Mouse (Mus musculus): ENCODE data around the gene Sh3gl2. TPM values are rescaled to one million over a fixed set of nuclear protein-coding genes. Genes with fewer than 3 reads are reported as not detected.

Sh3gl2 gene
- polyA plus RNA-seq, 1 experiment from 2014 or later, result 66.1 TPM

- H3K9ac ChIP-seq (replicated peaks; ENCODE audit: low read length), result no peak overlapping the region
- no peaks in the 10 kb centered on the region for H3K27me3 ChIP-seq (ENCODE audit: control insufficient read depth, insufficient read depth, low read length)
- H3K4me2 ChIP-seq (ENCODE audit: low read length), result no peak overlapping the region
- H3K27ac ChIP-seq (replicated peaks; ENCODE audit: low read depth, low read length), result no peak overlapping the region
- ATAC-seq (ENCODE audit: low FRiP score, low TSS enrichment) (no peak), DNase-seq (no peak)
- no peak overlapping the region for H3K4me3 ChIP-seq (replicated peaks; ENCODE audit: low read depth, low read length)
- H3K4me1 ChIP-seq (ENCODE audit: control insufficient read depth, insufficient read depth, low read length), result no peaks in the 10 kb centered on the region
- H3K9me3 ChIP-seq (ENCODE audit: control insufficient read depth, low read length), result no peaks in the 10 kb centered on the region
- no peaks in the 10 kb centered on the region for H3K36me3 ChIP-seq (ENCODE audit: control insufficient read depth, insufficient read depth, low read length)
These were observed 389.2 kb downstream of the Sh3gl2 start for GRCm38 (mm10) chr4:85594159-85594558.

- no peak overlapping the region for H3K4me3 ChIP-seq (replicated peaks; ENCODE audit: low read depth, low read length)
- H3K27ac ChIP-seq (replicated peaks; ENCODE audit: low read depth, low read length), result no peak overlapping the region
- H3K9me3 ChIP-seq (ENCODE audit: control insufficient read depth, low read length), result no peaks in the 10 kb centered on the region
- DNase-seq, result no peak
- 86% methylated on average over 3 of the region's 3 CpGs for WGBS
- H3K9ac ChIP-seq (replicated peaks; ENCODE audit: low read length), result no peak overlapping the region
- no peaks in the 10 kb centered on the region for H3K4me1 ChIP-seq (ENCODE audit: control insufficient read depth, insufficient read depth, low read length)
- H3K36me3 ChIP-seq (ENCODE audit: control insufficient read depth, insufficient read depth, low read length), result no peaks in the 10 kb centered on the region
- H3K4me2 ChIP-seq (ENCODE audit: low read length), result no peak overlapping the region
- no peaks in the 10 kb centered on the region for H3K27me3 ChIP-seq (ENCODE audit: control insufficient read depth, insufficient read depth, low read length)
- no peak for ATAC-seq (ENCODE audit: low FRiP score, low TSS enrichment)
These were observed 408.4 kb downstream of the Sh3gl2 start for GRCm38 (mm10) chr4:85613331-85613730.

- no peak for ATAC-seq (ENCODE audit: low FRiP score, low TSS enrichment)
These were observed 413.8 kb downstream of the Sh3gl2 start for GRCm38 (mm10) chr4:85618746-85619145.

DNA sequence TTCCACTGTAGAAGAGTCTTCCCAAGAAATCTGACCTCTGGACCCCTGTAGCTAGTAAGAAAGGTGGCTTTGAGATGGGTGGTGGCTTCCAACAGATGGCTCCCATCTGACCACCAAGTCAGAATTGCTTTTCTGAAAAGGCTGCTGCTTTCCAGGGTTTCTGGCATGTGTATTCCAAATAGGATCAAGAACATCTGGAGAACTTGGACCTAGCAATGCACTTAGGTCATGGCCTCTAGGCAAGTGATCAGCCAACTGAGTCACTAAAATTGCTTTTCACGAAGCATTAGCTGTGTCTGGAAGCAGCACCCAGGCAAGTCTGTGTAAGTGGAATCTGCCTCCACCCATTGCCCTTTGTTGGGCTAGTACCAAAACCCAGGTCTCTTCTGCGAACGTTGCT, 414.3 kb downstream of the Sh3gl2 start:
- Histone ChIP-seq H3K9ac (replicated peaks; ENCODE audit: low read length) (no peak overlapping the region), H3K4me2 (ENCODE audit: low read length) (no peak overlapping the region), H3K27ac (replicated peaks; ENCODE audit: low read depth, low read length) (no peak overlapping the region), H3K36me3 (ENCODE audit: control insufficient read depth, insufficient read depth, low read length) (no peaks in the 10 kb centered on the region), H3K9me3 (ENCODE audit: control insufficient read depth, low read length) (no peaks in the 10 kb centered on the region), H3K4me3 (replicated peaks; ENCODE audit: low read depth, low read length) (no peak overlapping the region), H3K4me1 (ENCODE audit: control insufficient read depth, insufficient read depth, low read length) (no peaks in the 10 kb centered on the region), H3K27me3 (ENCODE audit: control insufficient read depth, insufficient read depth, low read length) (no peaks in the 10 kb centered on the region)
- 87% methylated on average over 3 of the region's 3 CpGs for WGBS
- DNase-seq, result no peak
- no peak for ATAC-seq (ENCODE audit: low FRiP score, low TSS enrichment)

More at GRCm38 (mm10) chr4:85618746-85619145, 413.8 kb downstream of the Sh3gl2 start:
- DNase-seq, result no peak
- no peak overlapping the region for H3K27ac ChIP-seq (replicated peaks; ENCODE audit: low read depth, low read length)
- no peak overlapping the region for H3K4me3 ChIP-seq (replicated peaks; ENCODE audit: low read depth, low read length)
- H3K9me3 ChIP-seq (ENCODE audit: control insufficient read depth, low read length), result no peaks in the 10 kb centered on the region
- H3K9ac ChIP-seq (replicated peaks; ENCODE audit: low read length), result no peak overlapping the region
- no peaks in the 10 kb centered on the region for H3K4me1 ChIP-seq (ENCODE audit: control insufficient read depth, insufficient read depth, low read length)
- no peaks in the 10 kb centered on the region for H3K27me3 ChIP-seq (ENCODE audit: control insufficient read depth, insufficient read depth, low read length)
- 91% methylated on average over 5 of the region's 5 CpGs for WGBS
- H3K36me3 ChIP-seq (ENCODE audit: control insufficient read depth, insufficient read depth, low read length), result no peaks in the 10 kb centered on the region
- H3K4me2 ChIP-seq (ENCODE audit: low read length), result no peak overlapping the region

- WGBS, result 91% methylated on average over 7 of the region's 7 CpGs
These were observed 424.5 kb downstream of the Sh3gl2 start for GRCm38 (mm10) chr4:85629381-85629780.

DNA sequence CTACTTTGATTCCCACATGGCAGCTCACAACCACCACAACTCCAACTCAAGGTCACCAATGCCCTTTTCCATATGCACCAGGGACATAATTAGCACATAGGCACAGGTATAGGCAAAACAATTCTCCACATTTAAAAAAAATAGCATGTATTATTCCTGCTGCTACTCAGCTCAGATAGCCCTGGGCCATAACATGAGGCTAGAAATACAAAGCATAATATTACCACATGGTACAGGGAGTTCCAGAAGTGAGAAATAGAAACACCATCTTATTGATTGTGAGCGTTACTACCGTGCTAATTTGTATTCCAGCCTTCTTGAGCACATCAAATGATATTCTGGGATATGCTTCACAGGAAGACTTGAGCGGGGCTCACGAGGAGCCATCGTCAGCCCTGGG, 464.3 kb downstream of the Sh3gl2 start:
- no peak overlapping the region for H3K27ac ChIP-seq (replicated peaks; ENCODE audit: low read depth, low read length)
- H3K27me3 ChIP-seq (ENCODE audit: control insufficient read depth, insufficient read depth, low read length), result no peaks in the 10 kb centered on the region
- H3K9me3 ChIP-seq (ENCODE audit: control insufficient read depth, low read length), result no peaks in the 10 kb centered on the region
- H3K36me3 ChIP-seq (ENCODE audit: control insufficient read depth, insufficient read depth, low read length), result no peaks in the 10 kb centered on the region
- 0 out of 2 replicates have a peak, but pooled peaks cover 6% of the 10 kb centered on the region for H3K4me1 ChIP-seq (ENCODE audit: control insufficient read depth, insufficient read depth, low read length)
- no peak overlapping the region for H3K9ac ChIP-seq (replicated peaks; ENCODE audit: low read length)
- WGBS, result 70% methylated on average over 5 of the region's 5 CpGs
- no peak for ATAC-seq (ENCODE audit: low FRiP score, low TSS enrichment)
- no peak overlapping the region for H3K4me2 ChIP-seq (ENCODE audit: low read length)
- no peak overlapping the region for H3K4me3 ChIP-seq (replicated peaks; ENCODE audit: low read depth, low read length)
- peak; percentile 5 for DNase-seq

More at GRCm38 (mm10) chr4:85629381-85629780, 424.5 kb downstream of the Sh3gl2 start:
- ATAC-seq (ENCODE audit: low FRiP score, low TSS enrichment) (no peak), DNase-seq (no peak)
- H3K4me3 ChIP-seq (replicated peaks; ENCODE audit: low read depth, low read length), result no peak overlapping the region
- H3K27me3 ChIP-seq (ENCODE audit: control insufficient read depth, insufficient read depth, low read length), result no peaks in the 10 kb centered on the region
- no peaks in the 10 kb centered on the region for H3K9me3 ChIP-seq (ENCODE audit: control insufficient read depth, low read length)
- H3K27ac ChIP-seq (replicated peaks; ENCODE audit: low read depth, low read length), result no peak overlapping the region
- no peaks in the 10 kb centered on the region for H3K4me1 ChIP-seq (ENCODE audit: control insufficient read depth, insufficient read depth, low read length)
- no peak overlapping the region for H3K4me2 ChIP-seq (ENCODE audit: low read length)
- no peak overlapping the region for H3K9ac ChIP-seq (replicated peaks; ENCODE audit: low read length)
- H3K36me3 ChIP-seq (ENCODE audit: control insufficient read depth, insufficient read depth, low read length), result no peaks in the 10 kb centered on the region

DNA sequence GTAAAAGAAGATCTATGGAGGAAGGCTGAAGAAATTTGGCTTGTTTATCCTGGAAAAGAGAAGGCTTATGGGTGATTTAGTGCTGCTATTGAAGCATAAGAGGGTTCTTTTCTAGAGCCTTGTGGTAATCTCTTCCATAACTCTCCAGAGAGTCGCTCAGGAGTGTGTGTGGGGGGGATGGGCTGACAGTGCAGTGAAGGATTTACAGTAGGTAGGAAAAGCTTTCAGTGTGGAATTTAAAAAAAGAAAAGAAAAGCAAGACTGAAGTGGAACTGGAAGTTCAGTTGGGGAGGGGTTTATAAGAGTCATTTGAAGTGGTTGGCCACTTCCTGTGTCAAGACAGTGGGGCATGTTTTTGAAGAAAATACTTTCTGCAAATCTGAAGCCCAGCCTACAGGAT, 464.8 kb downstream of the Sh3gl2 start:
- no peaks in the 10 kb centered on the region for H3K36me3 ChIP-seq (ENCODE audit: control insufficient read depth, insufficient read depth, low read length)
- no peaks in the 10 kb centered on the region for H3K27me3 ChIP-seq (ENCODE audit: control insufficient read depth, insufficient read depth, low read length)
- WGBS, result 79% methylated on average over 1 of the region's 1 CpGs
- ATAC-seq (ENCODE audit: low FRiP score, low TSS enrichment), result no peak
- H3K4me2 ChIP-seq (ENCODE audit: low read length), result no peak overlapping the region
- H3K9me3 ChIP-seq (ENCODE audit: control insufficient read depth, low read length), result no peaks in the 10 kb centered on the region
- no peak for DNase-seq
- no peak overlapping the region for H3K9ac ChIP-seq (replicated peaks; ENCODE audit: low read length)
- no peak overlapping the region for H3K27ac ChIP-seq (replicated peaks; ENCODE audit: low read depth, low read length)
- no peak overlapping the region for H3K4me3 ChIP-seq (replicated peaks; ENCODE audit: low read depth, low read length)
- 0 out of 2 replicates have a peak, but pooled peaks cover 6% of the 10 kb centered on the region for H3K4me1 ChIP-seq (ENCODE audit: control insufficient read depth, insufficient read depth, low read length)

DNA sequence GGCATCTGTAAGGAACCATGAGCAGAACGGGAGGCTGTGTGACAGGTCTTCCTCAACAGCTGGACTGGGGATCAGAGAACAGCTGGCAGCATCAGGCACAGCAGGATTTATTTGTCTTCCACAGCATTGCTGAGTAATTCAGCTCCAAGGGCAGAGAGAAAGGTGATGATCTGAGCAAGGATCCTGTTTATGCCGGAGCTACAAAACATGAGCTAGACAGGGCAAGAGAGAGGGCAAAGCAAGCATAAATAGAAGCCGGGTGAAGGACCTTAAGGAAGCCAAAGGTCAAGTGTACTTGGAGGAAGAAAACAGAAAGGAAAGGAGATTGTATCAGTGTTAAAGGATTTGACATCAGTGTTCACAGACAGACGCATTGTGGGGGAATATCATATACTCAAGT, 467.4 kb downstream of the Sh3gl2 start:
- no peak overlapping the region for H3K27ac ChIP-seq (replicated peaks; ENCODE audit: low read depth, low read length)
- H3K4me3 ChIP-seq (replicated peaks; ENCODE audit: low read depth, low read length), result no peak overlapping the region
- 0 out of 2 replicates have a peak, but pooled peaks cover 6% of the 10 kb centered on the region for H3K4me1 ChIP-seq (ENCODE audit: control insufficient read depth, insufficient read depth, low read length)
- ATAC-seq (ENCODE audit: low FRiP score, low TSS enrichment) (no peak), DNase-seq (no peak)
- no peaks in the 10 kb centered on the region for H3K27me3 ChIP-seq (ENCODE audit: control insufficient read depth, insufficient read depth, low read length)
- no peaks in the 10 kb centered on the region for H3K9me3 ChIP-seq (ENCODE audit: control insufficient read depth, low read length)
- WGBS, result 61% methylated on average over 4 of the region's 4 CpGs
- H3K4me2 ChIP-seq (ENCODE audit: low read length), result no peak overlapping the region
- no peak overlapping the region for H3K9ac ChIP-seq (replicated peaks; ENCODE audit: low read length)
- no peaks in the 10 kb centered on the region for H3K36me3 ChIP-seq (ENCODE audit: control insufficient read depth, insufficient read depth, low read length)

DNA sequence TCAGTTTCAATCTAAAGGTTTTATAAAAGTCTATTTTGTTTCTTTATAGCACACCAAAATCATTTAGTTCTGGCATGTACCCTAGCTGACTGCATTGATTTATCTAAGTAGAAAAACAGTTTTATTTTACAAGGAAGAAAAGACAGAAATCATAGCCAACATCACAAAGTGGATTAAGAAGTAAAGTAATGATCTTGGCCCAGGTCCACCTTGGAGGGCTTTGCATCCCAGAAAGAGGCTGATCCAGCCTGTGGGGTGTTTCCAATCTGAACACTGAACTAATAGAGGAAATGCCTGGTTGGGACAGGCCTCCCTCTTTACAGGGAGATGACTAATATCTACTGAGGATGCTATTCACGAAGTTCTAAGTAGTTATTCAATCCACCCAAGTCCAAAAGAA, 472.7 kb downstream of the Sh3gl2 start:
- WGBS, result 54% methylated on average over 1 of the region's 1 CpGs
- no peak for DNase-seq
- Histone ChIP-seq H3K4me3 (replicated peaks; ENCODE audit: low read depth, low read length) (no peak overlapping the region), H3K27me3 (ENCODE audit: control insufficient read depth, insufficient read depth, low read length) (no peaks in the 10 kb centered on the region), H3K9ac (replicated peaks; ENCODE audit: low read length) (no peak overlapping the region), H3K4me2 (ENCODE audit: low read length) (no peak overlapping the region), H3K9me3 (ENCODE audit: control insufficient read depth, low read length) (no peaks in the 10 kb centered on the region), H3K27ac (replicated peaks; ENCODE audit: low read depth, low read length) (no peak overlapping the region), H3K4me1 (ENCODE audit: control insufficient read depth, insufficient read depth, low read length) (no peaks in the 10 kb centered on the region), H3K36me3 (ENCODE audit: control insufficient read depth, insufficient read depth, low read length) (no peaks in the 10 kb centered on the region)
- no peak for ATAC-seq (ENCODE audit: low FRiP score, low TSS enrichment)

Data from midbrain, embryonic 14.5 days (tissue).